Mouse (Mus musculus): ENCODE results near the gene Usb1. TPM values are rescaled to one million over a fixed set of nuclear protein-coding genes. Genes with fewer than 3 reads are reported as not detected.
A peak's percentile ranks its signal among the peaks of the same experiment; 100 is the strongest.
"Not testable (repeated sequence)": the region's sequence is repeated elsewhere in the genome, so short reads cannot be mapped to it uniquely, and the experiment has no call there.

Usb1 gene
- total RNA-seq, 2 experiments from 2014 or later = 13.6 to 18.9 TPM

GRCm38 (mm10) chr8:95363849-95364248, 31.8 kb downstream of the Usb1 start:
- DNase-seq = no peak
- intact Hi-C loops (cut with DNase I) = no loop called here

GRCm38 (mm10) chr8:95369581-95370326, 37.7 kb downstream of the Usb1 start:
- DNase-seq = no peak
- intact Hi-C loops (cut with DNase I) = no loop called here

- intact Hi-C loops (cut with DNase I) = loop anchor here (1.0 kb wide), 1 partner anchor 21 kb away; the partner anchor contains the start of gene Mmp15
- DNase-seq = peak; percentile 41 to 61
Measured at GRCm38 (mm10) chr8:95373389-95374002, 41.4 kb downstream of the Usb1 start.

- intact Hi-C loops (cut with DNase I) = no loop called here
- no peak for DNase-seq
Measured at GRCm38 (mm10) chr8:95374429-95374828, 42.3 kb downstream of the Usb1 start.

GRCm38 (mm10) chr8:95375374-95375930, 43.4 kb downstream of the Usb1 start:
- DNase-seq = no peak
- intact Hi-C loops (cut with DNase I) = no loop called here

- intact Hi-C loops (cut with DNase I) = no loop called here
- DNase-seq = no peak
Measured at GRCm38 (mm10) chr8:95376309-95376999, 44.4 kb downstream of the Usb1 start.

GRCm38 (mm10) chr8:95377101-95377500, 45.0 kb downstream of the Usb1 start:
- intact Hi-C loops (cut with DNase I) = no loop called here
- no peak for DNase-seq

- intact Hi-C loops (cut with DNase I) = no loop called here
- peak; percentile 49 to 56 for DNase-seq
Measured at GRCm38 (mm10) chr8:95377863-95378291, 45.8 kb downstream of the Usb1 start.

- DNase-seq; intact Hi-C loops (cut with DNase I): not testable (repeated sequence)
Measured at GRCm38 (mm10) chr8:95378928-95379327, 46.8 kb downstream of the Usb1 start.

- intact Hi-C loops (cut with DNase I) = loop anchor here (2.0 kb wide), 1 partner anchor 48 kb away; no protein-coding TSS in a partner anchor
- DNase-seq = no peak
Measured at GRCm38 (mm10) chr8:95380953-95381352, 48.9 kb downstream of the Usb1 start.

GRCm38 (mm10) chr8:95381595-95381994, 49.5 kb downstream of the Usb1 start:
- no peak for DNase-seq
- intact Hi-C loops (cut with DNase I) = loop anchor here (2.0 kb wide), 1 partner anchor 47 kb away; no protein-coding TSS in a partner anchor

GRCm38 (mm10) chr8:95384501-95384900, 52.4 kb downstream of the Usb1 start:
- intact Hi-C loops (cut with DNase I) = no loop called here
- no peak for DNase-seq

GRCm38 (mm10) chr8:95386037-95386436, 54.0 kb downstream of the Usb1 start:
- DNase-seq = no peak
- intact Hi-C loops (cut with DNase I) = no loop called here

GRCm38 (mm10) chr8:95387221-95387620, 55.1 kb downstream of the Usb1 start:
- DNase-seq = no peak
- intact Hi-C loops (cut with DNase I) = no loop called here

- intact Hi-C loops (cut with DNase I) = no loop called here
- no peak for DNase-seq
Measured at GRCm38 (mm10) chr8:95387936-95388335, 55.9 kb downstream of the Usb1 start.

GRCm38 (mm10) chr8:95390312-95390711, 58.2 kb downstream of the Usb1 start:
- DNase-seq = no peak
- intact Hi-C loops (cut with DNase I) = loop anchor here (5.0 kb wide), 1 partner anchor 38 kb away; the partner anchor contains the start of gene Mmp15

- intact Hi-C loops (cut with DNase I) = loop anchor here (5.0 kb wide), 1 partner anchor 39 kb away; the partner anchor contains the start of gene Mmp15
Measured at GRCm38 (mm10) chr8:95391101-95391500, 59.0 kb downstream of the Usb1 start.

GRCm38 (mm10) chr8:95392604-95393003, 60.5 kb downstream of the Usb1 start:
- intact Hi-C loops (cut with DNase I) = loop anchor here (2.0 to 5.0 kb wide), 2 partner anchors 36 to 40 kb away; partner anchors contain the start of gene Mmp15
- peak; percentile 38 to 43 for DNase-seq

More at GRCm38 (mm10) chr8:95391101-95391500, 59.0 kb downstream of the Usb1 start:
- no peak for DNase-seq

GRCm38 (mm10) chr8:95395186-95395918, 63.3 kb downstream of the Usb1 start:
- DNase-seq = no peak
- intact Hi-C loops (cut with DNase I) = no loop called here

GRCm38 (mm10) chr8:95396752-95397151, 64.7 kb downstream of the Usb1 start:
- DNase-seq = no peak

More at GRCm38 (mm10) chr8:95396752-95397151, 64.7 kb downstream of the Usb1 start:
- intact Hi-C loops (cut with DNase I) = no loop called here
